Mouse (Mus musculus) 416B (cell line): Measurements from ENCODE around the gene Lrrc56.
A peak's percentile ranks its signal among the peaks of the same experiment; 100 is the strongest.

ENCODE experiments used
- DNase-seq: peaks from one replicate; pipeline ENCODE4 v3.0.0; 2011; ENCODE audit warnings: low read depth

Gene Lrrc56

DNA sequence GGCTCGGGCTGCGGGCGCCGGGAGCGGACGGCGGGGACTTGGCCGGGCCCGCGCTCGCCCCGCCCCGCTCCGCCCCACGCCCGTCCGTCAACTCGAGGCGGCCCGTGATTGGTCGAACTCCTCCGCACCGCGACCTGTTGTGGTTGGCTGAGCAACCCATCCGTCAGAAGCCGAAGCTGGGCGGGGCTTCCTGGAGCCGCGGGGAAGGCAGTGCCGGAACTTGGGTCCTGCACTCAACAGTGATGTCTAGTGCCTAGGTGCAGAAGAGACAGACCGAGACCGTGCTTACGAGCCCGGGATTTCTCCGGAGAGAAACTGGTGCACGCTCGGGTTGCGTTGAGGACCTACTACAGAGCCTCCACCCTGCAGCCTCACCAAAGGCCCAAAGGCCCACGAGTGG, at the start of gene Lrrc56, which contains the start of gene Hras:
Gene Lrrc56 (plus strand): TSS at position 210 of the 400 bp plus-strand sequence.
Gene Hras (minus strand): TSS at position 58 of the 400 bp plus-strand sequence.
- DNase-seq: peak; percentile 98

DNA sequence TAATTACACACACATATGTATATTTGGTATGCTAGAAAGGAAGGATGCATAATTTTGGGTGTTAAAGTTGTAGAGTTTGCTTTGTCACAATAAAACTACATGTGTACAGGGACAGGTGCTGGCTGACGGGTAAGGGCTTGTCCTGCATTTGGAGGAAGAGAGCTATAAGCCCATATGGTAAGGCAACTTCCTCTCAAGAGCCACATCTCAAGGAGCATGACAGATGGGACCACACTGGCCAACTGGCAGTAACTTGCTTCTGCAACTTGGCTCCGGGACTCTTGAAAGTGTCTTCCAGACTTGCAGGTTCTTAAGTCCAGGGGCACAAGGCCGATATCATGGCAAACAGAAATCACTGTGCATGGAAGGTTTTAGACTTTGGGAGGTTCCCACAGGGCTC, 49.3 kb upstream of the Lrrc56 start:
- peak; percentile 60 for DNase-seq

DNA sequence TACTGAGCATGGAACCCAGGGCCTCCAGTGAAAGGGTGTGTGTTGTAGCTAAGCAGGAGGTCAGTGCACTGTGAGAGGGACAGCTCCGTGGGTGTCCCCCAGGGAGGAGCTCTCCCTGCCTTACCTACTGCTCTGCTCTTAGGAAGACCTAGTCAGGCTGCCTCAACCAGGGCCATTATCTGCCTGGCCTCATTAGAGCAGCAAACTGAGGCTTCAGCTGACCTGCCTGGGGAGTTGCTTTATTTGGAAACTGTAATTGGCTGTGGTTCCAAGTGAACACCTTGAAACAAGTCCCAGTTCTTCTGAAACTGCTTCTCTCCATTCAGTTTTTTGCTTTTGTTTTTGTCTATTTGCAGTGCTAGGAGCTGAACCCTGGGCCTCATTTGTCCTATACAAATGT, 48.6 kb upstream of the Lrrc56 start:
- DNase-seq: no peak

DNA sequence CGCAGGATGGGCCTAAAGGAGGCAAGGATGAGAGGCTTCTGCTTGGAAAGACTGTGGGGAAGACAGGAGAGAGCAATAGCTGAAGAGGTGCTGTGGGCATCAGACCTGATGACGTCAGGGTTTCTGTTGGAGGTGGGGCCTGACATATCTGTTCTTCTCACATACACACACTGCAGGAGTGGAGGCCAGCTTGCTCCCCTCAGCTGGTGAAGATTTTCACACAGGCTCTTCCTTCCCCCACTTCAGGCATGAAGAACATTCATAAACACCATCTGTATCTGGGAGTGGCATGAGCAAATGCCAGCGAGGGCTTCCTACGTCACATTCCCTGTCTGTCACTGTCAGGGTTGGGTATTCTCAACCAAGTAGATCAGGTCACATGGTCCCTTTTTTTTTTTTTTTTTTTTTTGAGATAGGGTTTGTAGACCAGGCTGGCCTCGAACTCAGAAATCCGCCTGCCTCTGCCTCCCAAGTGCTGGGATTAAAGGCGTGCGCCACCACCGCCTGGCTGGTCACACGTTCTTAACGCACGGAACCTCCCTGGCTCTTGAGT, 47.8 kb upstream of the Lrrc56 start:
- no peak for DNase-seq

DNA sequence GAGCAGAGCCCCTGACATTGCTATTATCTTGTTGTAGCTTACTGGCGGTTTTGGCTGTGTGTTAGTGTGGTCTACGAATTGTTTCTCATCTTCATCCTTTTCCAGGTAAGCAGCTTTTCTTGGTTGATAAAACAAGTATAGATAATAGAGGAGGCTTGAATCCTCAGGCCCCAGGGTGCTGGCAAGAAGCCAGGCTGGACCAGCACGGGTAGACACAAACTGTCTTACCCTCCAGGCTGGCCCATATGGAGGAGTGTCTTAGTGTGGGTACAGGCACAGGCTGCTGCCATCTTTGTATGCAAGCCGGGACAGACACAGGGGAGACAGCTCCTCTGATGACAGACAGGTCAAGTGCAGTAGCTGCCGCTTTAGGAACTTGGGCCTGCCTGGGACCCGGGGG, 46.9 kb upstream of the Lrrc56 start:
- DNase-seq: no peak

DNA sequence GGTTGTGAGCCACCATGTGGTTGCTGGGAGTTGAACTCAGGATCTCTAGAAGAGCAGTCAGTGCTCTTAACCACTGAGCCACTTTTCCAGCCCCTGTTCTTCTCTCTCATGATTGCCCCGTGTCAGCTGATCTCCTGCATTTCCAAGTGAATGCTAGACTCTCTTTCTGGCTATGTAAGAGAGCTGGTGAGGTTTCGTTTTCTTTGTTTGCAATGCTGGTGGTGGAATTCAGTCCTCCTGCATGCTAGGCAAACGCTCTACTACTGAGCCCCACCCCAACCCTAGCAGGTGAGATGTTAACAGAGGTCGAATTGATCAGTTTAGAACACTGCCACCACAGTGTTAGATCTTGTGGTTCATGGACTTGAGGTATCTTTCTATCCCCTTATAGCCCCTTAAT, 45.3 kb upstream of the Lrrc56 start:
- DNase-seq: no peak

DNA sequence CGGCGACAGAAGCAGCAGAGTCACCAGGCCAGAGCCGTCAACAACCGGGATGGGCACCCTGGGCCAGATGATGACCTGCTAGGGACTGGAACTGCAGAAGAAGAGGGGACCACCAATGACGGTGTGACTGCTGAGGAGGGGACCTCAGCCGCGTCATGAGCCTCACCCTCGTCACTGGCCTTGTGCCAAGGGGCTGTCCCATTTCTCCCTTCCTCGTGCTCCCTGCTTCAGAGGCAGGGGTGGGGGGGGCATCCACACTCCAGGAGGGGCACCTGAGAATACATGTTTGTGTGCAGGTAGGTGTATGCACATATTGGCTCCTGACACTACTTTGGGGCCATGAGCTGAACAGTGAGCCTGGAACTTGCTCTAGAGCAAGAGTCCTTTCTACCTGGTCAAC, 38.6 kb upstream of the Lrrc56 start:
- DNase-seq: no peak

DNA sequence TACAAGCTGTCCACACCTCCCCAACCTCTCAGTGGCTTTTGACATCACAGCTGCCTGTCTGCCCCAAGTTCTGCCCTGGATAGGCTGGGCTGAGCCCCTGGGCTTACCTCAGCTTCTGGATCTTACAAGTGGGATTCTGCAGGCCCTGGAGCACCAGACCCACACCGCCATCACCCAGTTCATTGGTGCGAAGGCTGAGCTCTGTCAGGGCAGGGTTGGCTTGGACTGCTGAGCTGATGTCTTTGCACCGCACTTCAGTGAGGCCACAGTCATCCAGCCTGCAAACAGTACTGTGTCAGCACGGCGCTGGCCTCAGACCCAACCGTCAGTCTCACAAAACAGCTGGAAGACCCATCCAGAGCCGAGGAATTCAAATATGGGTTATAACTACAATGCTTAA, 29.6 kb upstream of the Lrrc56 start:
- no peak for DNase-seq

DNA sequence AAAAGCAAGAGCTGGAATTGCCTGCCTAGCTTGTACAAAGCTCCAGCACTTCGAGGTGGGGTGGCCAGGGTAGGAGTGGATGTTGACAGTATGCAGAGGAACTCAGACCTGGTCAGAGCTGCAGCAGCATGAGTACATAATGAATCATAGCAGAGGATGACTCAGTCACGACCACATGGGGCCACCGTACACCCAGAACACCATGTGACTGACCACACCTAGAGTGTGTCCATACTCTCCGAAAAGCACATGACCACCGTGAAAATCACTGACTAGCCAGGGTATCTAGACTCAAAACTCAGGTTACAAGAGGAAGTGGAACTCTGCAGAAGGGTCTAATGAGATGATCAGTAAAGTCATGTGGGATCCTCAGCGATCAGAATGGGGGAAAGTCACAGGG, 29.1 kb upstream of the Lrrc56 start:
- DNase-seq: peak; percentile 97

DNA sequence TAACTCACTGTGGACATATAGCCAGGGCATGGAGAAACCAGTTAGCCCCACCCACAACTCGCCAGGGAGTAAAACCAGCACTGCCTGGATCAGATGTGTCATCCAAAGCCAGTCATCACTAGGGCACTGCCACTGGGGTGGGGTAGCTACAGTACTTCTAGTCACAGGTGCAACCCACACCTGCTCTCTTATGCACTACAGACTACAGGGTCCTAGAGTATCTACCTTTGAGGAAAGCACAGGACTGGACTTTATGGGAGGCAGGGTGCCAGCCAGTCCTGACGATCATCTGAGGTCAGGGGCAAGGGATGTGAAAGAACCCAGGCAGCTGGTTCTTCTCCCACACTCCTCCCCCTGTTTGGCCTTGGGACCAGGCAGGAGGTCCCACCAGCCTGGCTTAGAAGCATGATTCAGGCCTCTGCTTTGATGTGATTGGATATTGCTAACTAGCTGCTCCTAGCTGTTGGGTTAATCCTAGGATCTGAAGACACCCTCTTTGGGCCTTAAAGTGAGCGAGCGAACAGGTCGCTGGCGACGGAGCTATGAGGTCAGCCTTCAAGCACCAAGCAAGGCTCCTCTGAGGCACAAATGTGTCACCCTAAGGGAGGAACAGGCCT, 25.9 kb upstream of the Lrrc56 start:
- DNase-seq: peak; percentile 76

DNA sequence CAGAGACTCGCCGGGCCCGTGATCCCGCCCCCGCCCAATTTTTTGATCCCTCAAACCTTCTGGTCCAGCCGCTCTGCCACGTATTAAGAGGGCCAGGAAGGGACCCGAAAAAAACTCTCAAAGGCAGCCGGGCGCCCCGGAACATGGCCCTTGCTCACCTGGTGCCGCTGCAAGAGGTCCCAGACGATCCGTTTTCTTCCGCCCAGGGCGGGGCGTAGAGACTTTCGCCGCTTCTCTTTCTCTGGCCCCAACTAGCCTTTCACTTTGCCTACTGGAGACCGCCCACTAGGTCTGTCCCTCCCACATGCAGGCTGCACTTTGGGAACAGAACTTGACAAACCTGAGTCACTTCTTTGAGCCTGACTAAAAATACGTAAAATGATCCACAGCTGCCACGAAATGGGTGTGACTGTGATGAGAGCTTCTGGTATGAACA, 25.4 kb upstream of the Lrrc56 start:
- peak; percentile 94 for DNase-seq

DNA sequence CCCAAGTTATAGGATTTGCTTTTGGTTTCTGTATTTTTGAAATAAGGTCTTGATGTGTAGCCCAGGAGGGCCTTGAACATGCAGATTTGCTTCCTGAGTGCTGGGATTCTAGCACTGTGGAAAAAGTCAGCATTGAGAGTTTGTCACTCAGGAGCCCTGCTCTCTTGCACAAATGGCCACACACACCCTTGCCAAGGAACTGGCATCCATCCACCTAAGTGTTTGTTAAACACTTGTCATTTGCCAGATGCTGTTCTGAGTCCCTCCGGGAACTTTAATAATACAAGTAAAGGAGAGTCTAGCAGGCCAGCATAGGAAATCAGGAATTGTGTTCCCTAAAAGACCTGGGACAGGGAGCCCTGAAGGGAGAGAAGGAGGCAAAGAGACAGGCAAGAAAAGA, 24.7 kb upstream of the Lrrc56 start:
- DNase-seq: no peak

DNA sequence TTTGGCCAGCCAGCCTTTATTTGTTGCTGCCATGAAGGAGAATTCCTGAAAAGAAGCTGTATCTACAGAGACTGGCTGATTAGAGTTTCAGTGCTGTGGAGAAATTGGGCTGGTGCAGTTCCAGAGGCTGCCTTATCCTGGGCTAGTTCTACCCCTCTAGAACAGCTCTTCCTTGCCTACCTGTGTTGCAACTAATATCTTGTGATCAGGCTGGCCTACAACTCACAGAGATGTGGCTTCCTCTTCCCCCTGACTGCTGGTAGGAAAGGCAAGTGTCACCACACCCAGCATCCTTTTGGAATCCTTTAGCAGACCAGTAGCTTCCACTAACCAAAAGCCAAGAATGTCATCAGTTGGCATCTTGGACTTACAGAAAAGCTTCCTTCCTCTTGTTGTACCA, 24.1 kb upstream of the Lrrc56 start:
- DNase-seq: peak; percentile 60

DNA sequence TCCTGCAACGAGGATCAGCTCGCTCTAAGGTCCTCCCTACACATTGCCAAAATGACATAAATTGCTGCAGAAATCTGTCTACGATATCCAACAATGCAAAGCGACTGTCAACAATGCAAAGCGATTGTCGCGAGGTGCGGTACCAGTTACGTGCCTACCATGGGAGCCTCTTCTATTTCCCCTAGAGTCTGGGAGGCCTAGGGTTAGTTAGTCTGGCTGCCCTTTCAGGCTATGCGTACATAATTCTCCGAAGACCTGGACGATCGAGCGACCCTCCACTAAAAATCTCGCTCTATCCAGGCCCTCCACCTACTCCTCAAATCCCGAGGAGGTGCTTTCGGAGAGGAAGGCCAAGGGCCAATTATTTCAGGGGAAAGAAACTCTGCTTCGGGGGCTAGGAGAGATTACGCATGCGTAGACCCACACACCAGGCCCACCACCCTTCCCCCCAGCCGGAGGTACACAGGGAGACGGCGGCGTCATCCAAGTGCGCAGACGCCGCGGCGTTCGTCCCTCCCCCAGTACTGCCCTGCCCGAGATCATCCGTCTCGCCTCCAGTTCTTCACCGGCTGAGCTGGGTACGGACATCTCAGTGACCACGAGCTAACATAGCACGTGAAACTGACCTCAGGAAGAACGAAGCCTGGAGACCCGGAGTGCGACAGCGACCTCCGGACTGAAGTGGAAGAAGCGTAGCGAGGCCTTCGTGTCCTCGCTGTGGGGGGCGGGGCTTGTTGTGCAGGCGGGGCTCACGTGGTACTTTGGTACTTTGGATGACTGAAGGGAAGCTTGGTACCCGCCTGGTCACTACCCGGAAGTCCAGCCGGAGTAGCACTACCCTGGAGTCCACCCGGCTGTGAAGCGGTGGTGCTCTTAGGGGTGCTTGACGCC, 21.6 kb upstream of the Lrrc56 start, which contains the start of gene Rnh1:
Gene Rnh1 (minus strand): TSS at position 742 of the 891 bp plus-strand sequence.
- DNase-seq: peak; percentile 97

DNA sequence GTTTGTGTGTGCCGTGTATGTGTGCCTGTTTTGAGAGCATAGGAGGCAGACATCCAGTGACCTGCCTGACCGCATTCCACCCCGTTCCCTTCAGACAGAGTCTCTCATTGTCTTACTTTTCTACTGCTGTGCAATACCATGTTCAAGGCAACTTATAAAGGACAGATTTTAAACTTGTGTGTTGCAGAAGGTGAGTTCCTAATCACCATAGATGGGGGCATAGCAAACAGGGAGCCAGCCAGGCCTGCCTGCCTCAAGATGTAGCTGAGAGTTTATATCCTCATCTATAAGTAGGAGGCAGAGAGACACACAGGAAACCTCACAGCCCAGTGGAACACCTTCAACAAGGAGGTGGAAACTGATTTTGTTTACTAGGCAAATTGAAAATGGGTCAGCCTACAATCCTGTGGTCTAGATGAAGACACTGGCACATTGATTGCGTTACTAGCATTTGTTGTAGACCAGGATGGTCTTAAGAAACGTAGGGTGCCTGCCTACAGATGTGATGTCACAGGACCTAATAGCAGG, 20.6 kb upstream of the Lrrc56 start:
- peak; percentile 26 for DNase-seq

DNA sequence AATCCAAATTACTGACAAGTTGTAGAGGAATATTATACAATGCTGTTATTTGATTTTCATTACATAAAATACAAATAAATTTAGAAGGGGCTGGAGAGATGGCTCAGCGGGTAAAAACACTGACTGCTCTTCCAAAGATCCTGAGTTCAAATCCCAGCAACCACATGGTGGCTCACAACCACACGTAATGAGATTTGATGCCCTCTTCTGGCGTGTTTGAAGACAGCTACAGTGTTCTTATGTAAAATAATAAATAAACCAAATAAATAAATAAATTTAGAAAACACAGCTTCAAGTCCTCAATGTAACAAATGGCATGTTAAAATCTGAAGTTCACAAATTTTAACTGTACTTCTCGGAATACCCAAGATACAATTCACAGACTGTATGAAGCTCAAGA, 18.9 kb upstream of the Lrrc56 start:
- DNase-seq: peak; percentile 50

DNA sequence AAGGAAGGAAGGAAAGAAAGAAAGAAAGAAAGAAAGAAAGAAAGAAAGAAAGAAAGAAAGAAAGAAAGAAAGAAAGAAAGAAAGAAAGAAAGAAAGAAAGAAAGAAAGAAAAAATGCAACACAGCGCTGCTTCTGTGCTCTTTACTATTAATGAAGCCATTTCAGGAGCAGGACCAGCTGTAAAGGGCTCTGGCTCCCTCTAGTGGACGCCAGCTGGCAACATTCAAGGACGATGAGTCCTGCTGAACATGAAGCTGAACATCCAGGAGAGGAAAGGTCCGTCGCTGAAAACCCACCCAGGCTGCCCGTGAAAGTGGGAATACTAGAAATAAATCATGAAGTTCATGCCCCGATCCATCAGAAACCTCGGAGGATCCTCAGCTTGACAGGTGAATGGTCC, 17.8 kb upstream of the Lrrc56 start:
- DNase-seq: peak; percentile 91

DNA sequence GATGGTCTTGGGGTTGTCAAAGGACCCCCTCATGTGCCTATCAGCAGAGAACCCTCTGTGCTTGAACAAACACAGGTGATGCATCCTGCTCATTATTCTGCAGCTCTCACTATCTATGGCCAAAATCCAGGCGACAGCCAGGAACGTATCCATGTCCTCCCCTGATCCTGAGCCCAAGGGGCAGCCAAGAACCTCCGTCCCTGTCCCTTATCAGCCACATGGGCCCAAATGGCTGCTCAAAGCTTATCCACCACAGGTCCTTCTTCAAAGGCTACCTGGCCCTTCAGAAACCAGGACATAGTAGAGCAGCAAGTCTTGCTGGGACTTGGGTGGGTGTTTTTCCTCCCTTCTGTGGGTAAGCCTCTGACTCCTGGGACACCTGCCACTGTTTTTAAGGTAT, 5.8 kb upstream of the Lrrc56 start:
- DNase-seq: no peak

DNA sequence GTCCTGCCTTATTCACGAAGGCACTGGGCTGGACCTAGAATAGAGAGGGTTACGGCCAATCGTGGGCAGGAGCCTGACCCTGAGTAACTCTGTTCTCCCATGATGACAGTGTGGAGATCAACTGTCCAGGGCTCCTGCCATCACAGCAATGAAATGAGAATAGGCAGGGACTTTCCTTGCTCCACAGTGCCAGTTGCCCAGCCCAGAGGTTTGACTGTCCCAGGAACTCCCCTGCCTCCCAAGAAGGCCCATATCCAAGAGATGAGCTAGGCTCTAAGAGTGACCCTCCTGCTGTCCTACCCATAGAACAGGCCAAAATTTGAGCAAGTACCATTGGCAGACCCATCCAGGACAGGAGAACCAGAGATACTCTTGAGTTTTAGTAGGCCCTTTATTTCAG, 5.2 kb upstream of the Lrrc56 start:
- DNase-seq: no peak

DNA sequence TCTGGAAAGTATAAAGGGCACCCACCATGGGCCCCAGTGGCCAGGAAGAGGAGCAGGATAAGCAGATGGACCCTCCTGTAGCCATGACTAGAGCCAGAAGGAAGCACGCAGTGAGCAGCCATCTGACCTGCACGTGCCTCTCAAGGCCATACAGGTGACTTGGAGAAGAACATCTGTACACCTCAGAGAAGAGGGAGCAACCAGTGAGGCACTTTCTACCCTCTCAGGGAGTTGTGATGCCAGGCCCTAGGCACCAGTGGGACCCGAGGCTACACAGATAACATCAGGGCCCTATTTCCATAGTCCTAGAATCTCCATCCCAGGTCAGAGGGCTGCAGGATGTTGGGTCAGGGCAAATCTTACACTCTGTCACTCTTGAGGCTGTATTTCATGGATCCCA, 3.7 kb upstream of the Lrrc56 start:
- DNase-seq: no peak

DNA sequence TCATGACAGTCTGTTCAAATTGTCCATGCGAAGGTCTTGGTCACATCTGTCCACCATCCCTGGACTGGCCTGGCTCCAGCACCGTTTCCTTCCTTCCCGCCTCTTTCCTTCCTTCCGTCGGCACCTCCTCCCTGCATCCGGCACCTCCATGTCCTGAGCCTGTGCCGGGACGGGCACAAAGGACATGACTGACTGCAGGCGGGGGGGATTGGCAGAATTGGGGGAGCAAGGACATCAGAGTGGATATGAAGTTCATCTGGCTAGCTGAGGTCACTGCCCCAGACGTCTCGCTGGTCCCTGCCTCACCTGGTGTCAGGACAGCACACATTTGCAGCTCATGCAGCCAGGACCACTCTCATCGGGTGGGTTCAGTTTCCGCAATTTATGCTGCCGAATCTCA, 2.9 kb upstream of the Lrrc56 start:
- no peak for DNase-seq

DNA sequence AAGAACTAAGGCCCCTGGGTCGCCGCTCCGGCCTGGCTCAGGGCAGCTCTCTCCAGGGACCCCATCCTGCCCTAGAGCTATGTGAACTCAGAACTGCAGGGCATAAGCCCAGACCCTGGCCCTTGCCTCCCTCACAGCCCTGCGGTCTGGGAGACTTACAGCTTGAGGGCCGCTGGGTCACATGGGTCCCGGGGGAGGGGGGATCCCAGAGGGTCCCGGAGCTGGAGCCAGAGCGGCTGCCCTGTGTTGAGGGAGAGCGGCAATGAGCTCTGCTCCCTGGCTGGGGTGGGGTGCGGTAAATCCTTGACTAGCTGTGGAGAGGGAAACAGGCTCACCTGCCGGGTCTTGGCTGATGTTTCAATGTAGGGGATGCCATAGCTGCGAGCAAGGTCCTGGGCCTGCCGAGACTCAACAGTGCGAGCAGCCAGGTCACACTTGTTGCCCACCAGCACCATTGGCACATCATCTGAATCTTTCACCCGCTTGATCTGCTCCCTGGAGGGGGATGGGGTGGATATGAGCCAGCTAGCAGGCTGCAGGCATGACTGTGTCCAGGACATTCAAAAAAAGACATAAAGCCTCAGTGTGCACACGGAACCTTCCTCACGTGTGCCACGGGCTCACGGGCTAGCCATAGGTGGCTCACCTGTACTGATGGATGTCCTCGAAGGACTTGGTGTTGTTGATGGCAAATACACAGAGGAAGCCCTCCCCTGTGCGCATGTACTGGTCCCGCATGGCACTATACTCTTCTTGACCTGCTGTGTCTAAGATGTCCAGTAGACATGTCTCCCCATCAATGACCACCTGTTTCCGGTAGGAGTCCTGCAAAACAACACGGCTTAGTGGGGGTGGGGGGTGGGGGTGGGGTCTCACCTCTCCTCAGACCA, 1.9 kb upstream of the Lrrc56 start:
- no peak for DNase-seq
